Mouse (Mus musculus): ENCODE measurements around the gene Hmgcl. TPM values are rescaled to one million over a fixed set of nuclear protein-coding genes. Genes with fewer than 3 reads are reported as not detected.

The Hmgcl gene
- polyA plus RNA-seq (2015; fragmentation: Illumina TruSeq; extraction: RNeasy Lipid Tissue Mini Kit (QIAGEN cat#74804); ENCODE audit: insufficient read depth, low read depth, low replicate concordance) = 13.4 TPM

DNA sequence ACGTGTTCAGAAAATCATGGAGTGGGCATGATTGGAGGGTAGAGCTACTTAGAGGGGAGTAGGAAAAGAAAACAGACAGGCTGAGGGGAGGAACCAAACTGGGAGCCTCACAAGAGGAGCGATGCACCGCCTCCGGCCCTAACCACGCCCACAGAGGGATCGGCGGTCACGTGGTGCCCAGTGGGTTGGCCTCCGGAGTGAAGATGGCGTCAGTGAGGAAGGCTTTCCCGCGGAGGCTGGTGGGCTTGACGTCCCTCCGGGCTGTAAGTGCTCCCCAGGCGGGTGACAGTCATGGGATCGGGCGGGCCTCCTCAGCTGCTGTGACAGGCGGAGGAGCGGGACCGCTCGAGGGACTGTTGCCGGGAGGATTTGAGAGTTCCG, at the start of gene Hmgcl:
TSS of gene Hmgcl (plus strand) at position 171 of the 381 bp plus-strand sequence.

DNA sequence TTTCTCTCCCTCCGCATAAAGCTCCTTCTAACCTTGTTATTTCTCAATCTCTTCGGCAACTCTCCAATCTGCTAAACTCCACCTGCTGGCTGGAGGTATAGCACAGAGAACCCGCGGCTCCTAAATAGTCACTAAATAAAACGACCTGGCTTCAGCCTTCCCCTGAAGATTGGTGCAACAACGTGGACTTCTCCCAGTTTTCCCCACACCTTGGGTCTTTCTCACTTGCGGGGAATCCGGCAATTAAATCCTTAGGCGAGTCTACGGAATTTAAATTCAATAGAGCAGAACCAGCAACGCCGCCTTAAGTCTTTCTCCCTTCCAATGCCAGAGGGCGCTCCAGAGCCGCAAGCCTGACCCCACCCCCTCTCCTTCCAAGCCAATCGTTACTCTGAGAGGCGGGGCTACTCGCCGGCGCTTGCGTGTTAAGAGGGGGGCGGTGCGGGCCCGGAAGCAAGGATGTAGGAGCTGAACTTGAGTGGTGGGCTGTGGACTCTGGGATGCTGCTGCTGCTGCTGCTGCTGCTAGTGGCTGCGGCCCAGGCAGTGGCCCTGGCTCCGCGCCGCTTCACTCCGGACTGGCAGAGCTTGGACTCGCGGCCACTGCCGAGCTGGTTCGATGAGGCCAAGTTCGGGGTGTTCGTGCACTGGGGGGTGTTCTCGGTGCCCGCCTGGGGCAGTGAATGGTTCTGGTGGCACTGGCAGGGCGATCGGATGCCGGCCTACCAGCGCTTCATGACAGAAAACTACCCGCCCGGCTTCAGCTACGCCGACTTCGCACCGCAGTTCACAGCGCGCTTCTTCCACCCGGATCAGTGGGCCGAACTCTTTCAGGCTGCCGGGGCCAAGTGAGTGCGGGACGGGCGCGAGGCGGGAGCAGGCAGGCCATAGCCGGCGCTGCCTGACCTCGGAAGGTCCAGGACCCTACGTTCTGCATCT, 25.7 kb upstream of the Hmgcl start, which contains the start of gene Fuca1:
TSS of gene Fuca1 (plus strand) at position 432 of the 938 bp plus-strand sequence.

DNA sequence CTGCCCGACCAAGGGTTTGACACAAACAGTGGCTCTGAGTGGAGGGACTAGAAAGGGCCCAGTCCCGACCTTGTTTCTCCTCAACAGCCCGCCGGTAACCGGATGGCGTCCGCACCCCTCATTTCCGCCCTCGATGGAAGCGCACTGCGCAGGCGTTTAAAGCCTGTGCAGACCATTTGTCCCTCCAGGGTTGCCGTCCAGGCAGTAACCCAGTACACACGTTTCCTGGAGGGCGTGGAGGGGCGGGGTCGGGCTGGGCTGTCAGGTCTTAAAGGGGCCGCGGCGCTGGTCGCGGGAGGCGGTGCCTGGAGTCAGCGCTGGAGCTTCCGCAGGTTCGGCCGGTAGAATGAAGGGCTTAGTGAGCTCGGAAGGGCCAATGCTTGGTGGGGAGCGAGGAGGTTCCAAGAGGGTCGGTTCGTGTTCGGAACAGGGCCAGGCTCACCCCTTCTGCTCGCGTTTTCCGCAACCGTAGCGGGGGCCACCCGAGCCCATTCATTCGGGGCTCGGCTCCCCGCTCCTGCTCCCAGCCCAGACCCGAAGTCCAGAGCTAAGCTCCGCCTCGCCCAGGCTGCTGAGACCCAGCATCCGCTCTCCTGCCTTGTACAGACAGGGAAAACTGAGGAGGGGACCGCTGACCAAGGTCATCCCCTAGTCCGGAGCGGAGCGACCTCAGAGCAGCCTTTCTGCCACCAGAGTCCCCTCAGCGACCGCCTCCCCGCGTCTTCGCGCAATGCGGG, 17.4 kb downstream of the Hmgcl start, which contains the start of gene Gale:
TSS of gene Gale (plus strand) at position 271 of the 737 bp plus-strand sequence.

DNA sequence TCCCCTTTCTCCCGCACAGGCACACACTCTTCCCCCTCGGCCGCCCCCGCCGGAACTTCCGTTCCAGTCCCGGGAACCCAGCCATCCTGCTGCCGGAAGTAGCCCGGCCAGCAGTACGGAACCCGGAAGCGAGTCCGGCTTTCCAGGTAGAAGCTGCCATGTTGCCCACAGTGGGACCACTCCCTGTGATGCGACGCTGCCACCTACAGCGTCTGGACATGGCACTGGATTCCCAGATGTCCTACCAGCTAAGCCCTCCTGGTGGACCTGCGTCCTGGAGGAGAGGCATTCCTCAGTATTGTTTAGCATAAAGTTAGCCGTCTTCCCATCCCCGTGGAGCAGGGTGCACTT, 26.3 kb downstream of the Hmgcl start, which contains the start of gene Lypla2:
TSS of gene Lypla2 (minus strand) at position 71 of the 351 bp plus-strand sequence.

DNA sequence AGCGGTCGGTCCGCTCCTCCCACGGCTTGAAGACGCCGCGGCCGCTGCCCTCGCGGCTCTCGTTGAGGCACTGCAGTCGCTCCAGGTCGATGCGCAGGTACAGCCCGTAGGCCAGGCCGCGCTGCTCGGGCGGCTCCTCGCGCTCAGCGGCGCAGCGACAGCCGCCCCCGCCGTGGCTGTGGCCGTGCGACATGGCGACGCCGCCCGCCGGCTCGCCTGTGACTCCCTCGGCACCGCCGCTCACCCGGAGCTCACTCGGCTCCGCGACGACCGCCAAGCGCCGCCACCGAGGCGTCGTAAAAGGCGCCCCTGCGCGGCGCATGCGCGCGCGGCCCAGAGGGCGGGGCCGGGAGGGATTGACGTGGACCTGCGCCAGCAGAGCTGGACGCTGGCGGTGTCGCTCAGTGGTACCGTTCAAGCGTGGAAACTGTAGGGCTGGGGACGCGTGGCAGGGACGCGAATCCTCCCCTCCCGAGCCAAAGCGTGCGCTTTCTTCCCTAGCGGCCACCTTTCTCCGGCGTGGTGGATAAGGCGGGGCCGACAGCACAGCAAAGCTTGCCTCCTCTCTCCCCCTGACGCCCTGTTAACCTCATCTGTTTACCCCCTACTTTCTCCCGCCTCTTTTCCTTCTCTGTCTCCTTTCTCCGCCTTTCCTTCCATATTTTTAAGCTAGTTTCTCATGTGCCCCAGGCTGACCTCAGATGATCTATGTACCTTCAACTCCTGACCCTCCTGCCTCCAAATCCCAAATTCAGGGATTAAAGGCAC, 40.9 kb downstream of the Hmgcl start, which contains the start of gene Pithd1:
TSS of gene Pithd1 (minus strand) at position 322 of the 768 bp plus-strand sequence.

Other genes with a start within 250 kb of the Hmgcl start
- 3.6 TPM for gene Il22ra1, start 218.3 kb upstream of the Hmgcl start, polyA plus RNA-seq (2015; fragmentation: Illumina TruSeq; extraction: RNeasy Lipid Tissue Mini Kit (QIAGEN cat#74804); ENCODE audit: insufficient read depth, low read depth, low replicate concordance)
- gene Myom3, start 186.7 kb upstream of the Hmgcl start, polyA plus RNA-seq (2015; fragmentation: Illumina TruSeq; extraction: RNeasy Lipid Tissue Mini Kit (QIAGEN cat#74804); ENCODE audit: insufficient read depth, low read depth, low replicate concordance) = 2.3 TPM
- 18.5 TPM for gene Srsf10, start 90.7 kb upstream of the Hmgcl start, polyA plus RNA-seq (2015; fragmentation: Illumina TruSeq; extraction: RNeasy Lipid Tissue Mini Kit (QIAGEN cat#74804); ENCODE audit: insufficient read depth, low read depth, low replicate concordance)
- 26.0 TPM for gene Pnrc2, start 72.6 kb upstream of the Hmgcl start, polyA plus RNA-seq (2015; fragmentation: Illumina TruSeq; extraction: RNeasy Lipid Tissue Mini Kit (QIAGEN cat#74804); ENCODE audit: insufficient read depth, low read depth, low replicate concordance)
- 0.20 TPM for gene Cnr2, start 51.1 kb upstream of the Hmgcl start, polyA plus RNA-seq (2015; fragmentation: Illumina TruSeq; extraction: RNeasy Lipid Tissue Mini Kit (QIAGEN cat#74804); ENCODE audit: insufficient read depth, low read depth, low replicate concordance)
- 27.0 TPM for gene Fuca1, start 25.7 kb upstream of the Hmgcl start, polyA plus RNA-seq (2015; fragmentation: Illumina TruSeq; extraction: RNeasy Lipid Tissue Mini Kit (QIAGEN cat#74804); ENCODE audit: insufficient read depth, low read depth, low replicate concordance)
- 15.9 TPM for gene Gale, start 17.3 kb downstream of the Hmgcl start, polyA plus RNA-seq (2015; fragmentation: Illumina TruSeq; extraction: RNeasy Lipid Tissue Mini Kit (QIAGEN cat#74804); ENCODE audit: insufficient read depth, low read depth, low replicate concordance)
- gene Lypla2, start 26.2 kb downstream of the Hmgcl start, polyA plus RNA-seq (2015; fragmentation: Illumina TruSeq; extraction: RNeasy Lipid Tissue Mini Kit (QIAGEN cat#74804); ENCODE audit: insufficient read depth, low read depth, low replicate concordance) = 28.8 TPM
- 6.3 TPM for gene Pithd1, start 40.8 kb downstream of the Hmgcl start, polyA plus RNA-seq (2015; fragmentation: Illumina TruSeq; extraction: RNeasy Lipid Tissue Mini Kit (QIAGEN cat#74804); ENCODE audit: insufficient read depth, low read depth, low replicate concordance)
- 6.1 TPM for gene Eloa, start 75.3 kb downstream of the Hmgcl start, polyA plus RNA-seq (2015; fragmentation: Illumina TruSeq; extraction: RNeasy Lipid Tissue Mini Kit (QIAGEN cat#74804); ENCODE audit: insufficient read depth, low read depth, low replicate concordance)
- 367 TPM for gene Rpl11, start 107.0 kb downstream of the Hmgcl start, polyA plus RNA-seq (2015; fragmentation: Illumina TruSeq; extraction: RNeasy Lipid Tissue Mini Kit (QIAGEN cat#74804); ENCODE audit: insufficient read depth, low read depth, low replicate concordance)
- 40.0 TPM for gene Id3, start 197.0 kb downstream of the Hmgcl start, polyA plus RNA-seq (2015; fragmentation: Illumina TruSeq; extraction: RNeasy Lipid Tissue Mini Kit (QIAGEN cat#74804); ENCODE audit: insufficient read depth, low read depth, low replicate concordance)
- 0.87 TPM for gene E2f2, start 225.9 kb downstream of the Hmgcl start, polyA plus RNA-seq (2015; fragmentation: Illumina TruSeq; extraction: RNeasy Lipid Tissue Mini Kit (QIAGEN cat#74804); ENCODE audit: insufficient read depth, low read depth, low replicate concordance)